Mouse (Mus musculus): ENCODE results near the gene Spryd4. TPM values are rescaled to one million over a fixed set of nuclear protein-coding genes. Genes with fewer than 3 reads are reported as not detected.
A peak's percentile ranks its signal among the peaks of the same experiment; 100 is the strongest.
"Not testable (repeated sequence)": the region's sequence is repeated elsewhere in the genome, so short reads cannot be mapped to it uniquely, and the experiment has no call there.

Gene Spryd4
- polyA plus RNA-seq, 1 experiment: 14.4 TPM

DNA sequence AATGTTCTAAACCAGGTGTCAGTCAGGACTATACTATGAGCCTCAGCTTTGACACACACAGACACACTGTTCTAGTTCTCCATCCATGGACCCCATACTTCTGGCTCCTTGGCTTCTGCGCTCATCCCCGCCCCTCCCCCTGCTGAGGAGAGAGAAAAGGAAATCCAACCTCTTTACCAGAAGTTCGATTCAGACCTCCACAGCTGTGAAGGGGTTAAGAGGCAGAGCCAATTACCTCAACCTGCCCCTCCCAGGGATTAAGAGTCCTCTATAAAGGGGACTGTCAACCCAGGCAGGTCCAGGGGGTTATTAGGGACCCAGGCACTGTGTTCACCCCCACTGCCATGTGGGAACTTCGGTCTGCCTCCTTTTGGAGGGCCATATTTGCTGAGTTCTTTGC lies 13.9 kb upstream of the Spryd4 start, which contains the start of gene Mip:
TSS of gene Mip (plus strand) at position 301 of the 400 bp plus-strand sequence.
- DNase-seq (ENCODE audit: low spot score): no peak

GRCm38 (mm10) chr10:128225064-128225463 lies 13.5 kb upstream of the Spryd4 start:
- no peak for DNase-seq (ENCODE audit: low spot score)

- DNase-seq (ENCODE audit: low spot score): no peak
These were observed 10.1 kb upstream of the Spryd4 start for GRCm38 (mm10) chr10:128221533-128222286.

DNA sequence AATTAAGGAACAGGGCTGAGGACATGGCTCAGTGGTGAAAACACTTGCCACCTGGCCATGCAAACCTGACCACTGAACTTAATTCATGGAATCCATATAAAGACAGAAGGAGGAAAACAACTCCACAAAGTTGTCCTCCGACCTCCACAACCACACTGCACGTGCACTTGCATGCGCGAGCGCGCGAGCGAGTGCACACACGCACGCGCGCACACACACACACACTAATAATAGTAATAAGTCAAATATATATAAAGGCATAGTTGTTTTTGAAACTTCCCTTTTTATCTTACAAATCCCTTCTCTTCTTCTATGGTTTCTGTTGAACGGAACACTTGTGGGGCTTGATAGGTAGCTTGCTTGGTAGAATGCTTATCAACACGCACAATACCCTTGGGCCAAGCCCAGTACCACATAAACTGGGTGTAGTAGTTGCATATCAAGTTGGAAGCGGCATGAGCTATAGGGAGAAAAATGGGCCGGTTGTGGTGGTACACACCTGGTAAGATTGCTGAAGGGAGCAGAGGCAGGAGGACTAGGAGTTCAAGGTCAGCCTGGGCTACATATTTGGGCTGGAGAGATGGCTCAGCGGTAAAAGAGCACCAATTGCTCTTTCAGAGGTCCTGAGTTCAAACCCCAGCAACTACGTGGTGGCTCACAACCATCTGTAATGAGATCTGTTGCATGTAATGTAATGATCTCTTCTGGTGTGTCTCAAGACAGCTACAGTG lies 6.9 kb upstream of the Spryd4 start:
- DNase-seq (ENCODE audit: low spot score): no peak

DNA sequence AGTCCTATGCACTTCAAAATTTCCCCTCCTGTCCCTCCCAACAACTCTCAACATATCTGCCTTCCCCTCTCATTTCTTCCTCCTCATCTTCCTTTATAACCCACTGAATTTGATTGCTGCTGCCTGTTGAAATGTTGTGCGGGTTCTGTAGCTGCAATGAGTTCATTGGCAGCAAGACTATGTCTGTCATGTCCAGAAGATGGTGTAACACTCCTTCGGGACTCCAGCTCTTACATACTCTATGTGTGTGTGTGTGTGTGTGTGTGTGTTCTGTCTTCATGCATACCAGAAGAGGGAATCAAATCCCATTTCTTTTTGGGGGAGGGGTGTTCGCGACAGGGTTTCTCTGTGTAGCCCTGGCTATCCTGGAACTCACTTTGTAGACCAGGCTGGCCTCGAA lies 3.4 kb upstream of the Spryd4 start:
- no peak for DNase-seq (ENCODE audit: low spot score)

DNA sequence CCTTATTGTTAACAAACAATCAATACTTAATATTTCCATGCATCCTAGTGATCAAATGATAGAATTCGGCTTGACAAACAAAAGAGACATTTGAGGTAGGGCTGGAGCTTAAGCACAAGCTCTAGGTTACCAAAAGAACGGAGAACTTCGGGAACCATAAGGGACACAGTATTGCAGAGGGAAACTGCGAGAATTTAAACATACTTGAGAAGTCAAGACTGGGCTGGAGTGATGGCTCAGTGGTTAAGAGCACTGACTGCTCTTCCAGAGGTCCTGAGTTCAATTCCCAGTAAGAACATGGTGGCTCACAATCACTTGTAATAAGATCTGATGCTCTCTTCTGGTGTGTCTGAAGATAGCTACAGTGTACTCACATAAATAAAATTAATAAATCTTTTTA lies 2.5 kb upstream of the Spryd4 start:
- not testable (repeated sequence) for DNase-seq (ENCODE audit: low spot score)

GRCm38 (mm10) chr10:128212871-128213323 lies 1.3 kb upstream of the Spryd4 start:
- DNase-seq (ENCODE audit: low spot score): no peak

DNA sequence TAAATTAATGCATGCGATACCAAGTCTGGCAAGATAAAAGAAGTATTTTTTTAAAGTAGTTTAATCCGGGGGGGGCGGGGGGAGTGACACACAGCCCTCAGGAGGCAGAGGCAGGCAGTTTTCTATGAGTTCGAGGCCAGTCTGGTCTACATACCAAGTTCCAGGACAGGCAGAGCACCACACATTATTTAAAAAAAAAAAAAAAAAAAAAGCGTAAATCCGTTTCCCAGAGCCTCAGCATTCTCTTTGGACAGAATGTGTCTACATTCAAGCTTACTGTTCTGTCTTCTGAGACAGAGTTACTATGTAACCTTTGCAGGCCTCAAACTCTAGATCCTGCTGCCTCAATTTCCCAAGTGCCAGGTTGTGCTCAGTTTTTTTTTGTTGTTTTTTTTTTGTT lies 541 bp upstream of the Spryd4 start:
- no peak for DNase-seq (ENCODE audit: low spot score)

DNA sequence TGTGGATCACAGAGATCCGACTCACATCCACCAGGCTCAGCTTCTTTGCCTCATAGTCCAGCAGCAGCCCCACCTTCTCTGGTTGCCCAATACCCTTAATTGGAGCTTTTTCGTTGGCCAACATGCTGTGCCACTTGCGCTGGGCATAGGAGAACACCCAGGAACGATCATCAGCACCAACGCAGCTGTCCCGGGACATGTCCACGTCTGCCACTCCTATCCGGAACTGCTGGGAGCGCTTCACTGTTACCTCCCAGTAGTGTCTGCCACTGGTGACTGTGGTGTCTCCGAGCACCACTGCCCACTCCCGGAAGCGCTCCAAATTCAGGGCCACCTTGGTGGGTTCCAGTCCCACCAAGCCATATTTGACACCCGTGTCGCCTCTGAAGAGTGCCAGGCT lies 653 bp downstream of the Spryd4 start:
- DNase-seq (ENCODE audit: low spot score): no peak

DNA sequence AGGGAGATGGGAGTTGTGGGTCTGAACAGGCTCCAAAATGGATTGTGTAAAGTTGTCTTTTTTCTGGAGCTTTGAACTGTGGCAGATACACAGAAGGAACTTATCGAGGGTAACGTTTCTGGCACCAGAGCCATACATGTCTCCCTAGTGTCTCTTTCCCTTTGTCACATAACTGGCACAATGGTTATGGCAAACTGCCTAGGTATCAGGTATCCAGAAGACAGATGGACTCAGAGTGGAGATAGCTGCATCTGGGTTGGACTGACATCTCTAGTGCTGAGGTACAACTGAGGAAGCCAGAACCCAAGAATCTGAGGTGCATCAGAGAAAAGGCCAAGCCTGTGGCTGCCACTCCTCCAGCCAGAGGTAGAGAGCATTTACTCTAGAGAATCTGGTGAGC lies 1.5 kb downstream of the Spryd4 start:
- DNase-seq (ENCODE audit: low spot score): no peak

DNA sequence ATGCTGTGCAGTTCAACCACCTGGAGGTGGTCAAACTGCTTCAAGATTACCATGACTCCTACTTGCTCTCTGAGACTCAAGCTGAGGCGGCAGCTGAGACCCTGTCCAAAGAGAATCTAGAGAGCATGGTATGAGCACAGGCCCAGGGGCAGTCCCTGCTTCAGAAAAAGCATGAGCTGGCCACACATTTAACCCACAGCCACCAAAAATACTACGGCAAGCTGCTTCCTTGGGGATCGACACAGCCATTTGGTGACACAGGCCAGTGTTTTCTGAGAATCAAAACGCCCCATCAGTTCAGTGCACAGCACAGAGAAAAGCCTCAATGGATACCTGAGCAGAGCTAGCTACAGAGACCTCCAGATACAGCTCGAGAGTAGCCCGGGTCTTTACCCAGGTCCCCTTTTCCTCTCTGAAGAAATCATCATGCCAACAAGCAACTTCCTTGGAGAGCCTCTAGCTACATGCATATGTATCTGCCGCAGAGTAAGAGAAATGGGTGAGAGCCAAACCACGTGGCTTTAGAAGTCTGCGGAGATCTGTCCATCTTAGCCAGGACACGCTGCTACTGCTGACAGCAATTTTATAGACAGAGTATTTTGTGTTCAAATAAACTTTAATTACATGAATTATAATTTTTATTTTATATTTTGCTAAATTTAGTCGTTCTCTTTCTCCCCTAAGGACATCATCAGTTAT lies 2.1 kb downstream of the Spryd4 start:
- DNase-seq (ENCODE audit: low spot score): no peak

DNA sequence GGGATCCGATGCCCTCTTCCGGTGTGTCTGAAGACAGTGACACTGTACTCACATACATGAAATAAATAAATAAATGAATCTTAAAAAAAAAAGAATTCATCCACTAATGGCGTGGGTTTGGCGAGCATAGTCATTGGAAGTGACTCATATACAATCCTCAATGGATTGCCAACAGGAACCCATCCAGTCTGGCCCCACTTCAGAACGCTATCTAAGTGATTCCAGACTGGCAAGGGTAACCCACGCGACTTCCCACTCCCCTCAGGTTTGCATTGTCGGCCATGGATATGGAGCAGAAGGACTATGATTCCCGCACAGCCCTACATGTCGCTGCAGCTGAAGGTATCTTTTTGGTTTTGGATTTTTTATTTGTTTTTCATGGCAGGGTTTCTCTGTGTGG lies 3.3 kb downstream of the Spryd4 start:
- DNase-seq (ENCODE audit: low spot score): no peak

DNA sequence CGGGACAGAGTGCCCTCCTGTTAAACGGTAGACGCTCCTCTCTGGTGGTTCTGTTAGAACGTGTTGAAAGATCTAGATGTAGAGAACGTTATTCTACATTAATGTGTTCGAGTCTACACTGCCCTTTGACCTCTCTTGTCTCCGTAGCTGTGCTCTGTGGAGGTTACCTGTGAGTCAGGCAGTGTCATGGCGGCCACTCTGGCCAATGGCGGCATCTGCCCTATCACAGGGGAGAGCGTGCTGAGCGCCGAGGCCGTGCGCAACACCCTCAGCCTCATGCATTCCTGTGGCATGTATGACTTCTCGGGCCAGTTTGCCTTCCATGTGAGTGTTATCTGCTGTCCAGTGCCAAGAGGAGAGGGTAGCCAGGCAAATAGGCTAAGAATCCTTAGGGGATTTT lies 6.7 kb downstream of the Spryd4 start:
- no peak for DNase-seq (ENCODE audit: low spot score)

- DNase-seq (ENCODE audit: low spot score): no peak
These were observed 9.8 kb downstream of the Spryd4 start for GRCm38 (mm10) chr10:128201856-128202255.

DNA sequence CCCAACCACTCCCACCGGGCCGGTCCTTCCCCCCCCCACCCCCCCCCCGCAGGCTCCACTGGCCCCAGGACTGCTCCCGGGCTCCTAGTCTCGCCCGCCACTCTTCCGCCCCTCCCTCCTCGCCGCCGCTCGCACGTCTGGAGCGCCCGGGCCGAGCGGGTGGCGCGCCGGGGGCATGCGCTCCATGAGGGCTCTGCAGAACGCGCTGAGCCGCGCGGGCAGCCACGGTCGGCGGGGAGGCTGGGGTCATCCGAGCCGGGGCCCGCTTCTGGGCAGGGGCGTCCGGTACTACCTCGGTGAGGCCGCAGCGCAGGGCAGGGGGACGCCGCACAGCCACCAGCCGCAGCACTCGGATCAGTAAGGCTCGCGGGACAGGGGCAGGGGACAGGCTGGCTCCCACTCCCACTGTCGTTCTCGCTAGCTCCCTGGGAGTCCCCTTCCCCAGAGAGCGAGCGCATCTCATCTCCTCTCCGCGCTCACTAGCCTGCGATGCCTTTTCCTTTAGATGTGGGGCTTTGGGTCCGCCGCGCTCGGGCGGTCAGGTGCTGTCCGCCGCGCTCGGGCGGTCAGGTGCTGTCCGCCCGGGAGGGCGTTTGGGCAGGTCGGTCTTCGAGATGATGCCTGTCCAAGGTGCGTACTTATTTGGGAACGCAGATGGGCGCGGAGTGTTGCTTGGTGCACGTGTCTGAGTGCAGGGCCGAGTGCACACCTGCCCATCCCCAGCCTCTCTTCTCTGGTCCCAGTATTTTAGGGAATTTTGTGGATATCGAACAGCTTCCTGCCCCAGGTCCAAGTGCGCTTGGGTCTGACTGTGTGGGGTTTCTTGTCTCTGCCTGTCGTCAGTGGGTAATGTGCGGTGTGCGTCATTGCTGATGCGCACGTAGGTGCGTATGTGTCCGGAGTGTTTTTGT lies 16.8 kb downstream of the Spryd4 start:
- no peak for DNase-seq (ENCODE audit: low spot score)

DNA sequence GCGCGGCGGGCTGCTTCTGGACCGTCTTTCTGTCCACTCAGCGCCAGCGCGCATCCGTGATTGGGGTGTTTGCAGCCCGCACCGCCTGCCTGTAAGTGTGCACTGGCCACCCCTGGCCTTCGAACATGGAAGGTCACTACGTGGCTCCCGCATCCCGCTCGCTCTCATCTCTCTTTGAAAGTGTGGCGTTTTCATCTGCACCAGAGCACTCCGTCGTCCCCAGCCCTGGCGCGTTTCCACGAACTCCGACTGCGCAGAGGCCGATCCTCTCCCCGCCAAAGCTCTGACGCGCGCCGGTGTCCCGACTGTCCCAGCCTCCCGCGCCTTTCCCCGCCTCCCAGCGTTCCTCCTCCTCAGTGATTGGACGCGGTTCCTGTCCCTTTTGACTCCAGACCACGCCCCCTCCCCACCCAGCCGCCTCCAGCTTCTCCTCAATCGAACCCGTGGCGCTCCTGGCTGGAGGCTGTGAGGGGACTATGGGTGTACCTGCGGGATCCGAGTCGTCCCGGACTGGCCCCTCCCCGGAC lies 17.5 kb downstream of the Spryd4 start, which contains the start of gene Gls2:
TSS of gene Gls2 (plus strand) at position 434 of the 527 bp plus-strand sequence.
- peak; percentile 89 for DNase-seq (ENCODE audit: low spot score)

- DNase-seq (ENCODE audit: low spot score): no peak
These were observed 18.5 kb downstream of the Spryd4 start for GRCm38 (mm10) chr10:128193113-128193512.

DNA sequence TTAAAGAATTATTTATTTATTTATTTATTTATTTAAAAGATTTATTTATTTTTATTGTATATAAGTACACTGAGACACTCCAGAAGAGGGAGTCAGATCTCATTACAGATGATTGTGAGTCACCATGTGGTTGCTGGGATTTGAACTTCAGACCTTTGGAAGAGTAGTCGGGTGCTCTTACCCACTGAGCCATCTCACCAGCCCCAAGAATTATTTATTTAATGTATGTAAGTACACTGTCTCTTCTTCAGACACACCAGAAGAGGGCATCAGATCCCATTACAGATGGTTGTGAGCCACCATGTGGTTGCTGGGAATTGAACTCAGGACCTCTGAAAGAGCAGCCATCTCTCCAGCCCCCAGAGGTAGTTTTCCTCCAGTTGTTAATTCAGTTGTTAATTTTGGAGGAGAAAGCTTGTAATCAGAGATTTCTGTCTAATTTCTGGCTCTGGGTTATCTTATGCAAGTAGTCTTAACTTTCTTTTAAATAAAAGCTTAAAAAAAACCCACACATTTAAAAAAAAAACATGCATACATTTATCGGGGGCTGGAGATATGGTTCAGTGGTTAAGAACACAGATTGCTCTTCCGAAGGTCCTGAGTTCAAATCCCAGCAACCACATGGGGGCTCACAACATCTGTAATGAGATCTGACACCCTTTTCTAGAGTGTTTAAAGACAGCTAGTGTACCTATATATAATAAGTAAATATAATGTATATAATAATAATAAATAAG lies 19.4 kb downstream of the Spryd4 start:
- not testable (repeated sequence) for DNase-seq (ENCODE audit: low spot score)

- no peak for DNase-seq (ENCODE audit: low spot score)
These were observed 20.1 kb downstream of the Spryd4 start for GRCm38 (mm10) chr10:128191472-128191871.

- DNase-seq (ENCODE audit: low spot score): no peak
These were observed 23.2 kb downstream of the Spryd4 start for GRCm38 (mm10) chr10:128188242-128188877.

All from urinary bladder, adult 2 months (tissue).